Mouse (Mus musculus): ENCODE data around the gene Ace.

GRCm38 (mm10) chr11:106034986-106035385, 67.2 kb downstream of the Ace start:
- TF ChIP-seq CTCF (IDR thresholded peaks at IDR 0.05; ENCODE audit: low read depth) (no peak), EP300 (IDR thresholded peaks at IDR 0.05; ENCODE audit: low read depth) (no peak)

Data from heart, postnatal 0 days (tissue).